Mouse (Mus musculus) 416B (cell line): Measurements from ENCODE around the gene Lrrc34.

Source experiments
- DNase-seq: peaks from one replicate; pipeline ENCODE4 v3.0.0; 2011; ENCODE audit warnings: low read depth

Gene Lrrc34

DNA sequence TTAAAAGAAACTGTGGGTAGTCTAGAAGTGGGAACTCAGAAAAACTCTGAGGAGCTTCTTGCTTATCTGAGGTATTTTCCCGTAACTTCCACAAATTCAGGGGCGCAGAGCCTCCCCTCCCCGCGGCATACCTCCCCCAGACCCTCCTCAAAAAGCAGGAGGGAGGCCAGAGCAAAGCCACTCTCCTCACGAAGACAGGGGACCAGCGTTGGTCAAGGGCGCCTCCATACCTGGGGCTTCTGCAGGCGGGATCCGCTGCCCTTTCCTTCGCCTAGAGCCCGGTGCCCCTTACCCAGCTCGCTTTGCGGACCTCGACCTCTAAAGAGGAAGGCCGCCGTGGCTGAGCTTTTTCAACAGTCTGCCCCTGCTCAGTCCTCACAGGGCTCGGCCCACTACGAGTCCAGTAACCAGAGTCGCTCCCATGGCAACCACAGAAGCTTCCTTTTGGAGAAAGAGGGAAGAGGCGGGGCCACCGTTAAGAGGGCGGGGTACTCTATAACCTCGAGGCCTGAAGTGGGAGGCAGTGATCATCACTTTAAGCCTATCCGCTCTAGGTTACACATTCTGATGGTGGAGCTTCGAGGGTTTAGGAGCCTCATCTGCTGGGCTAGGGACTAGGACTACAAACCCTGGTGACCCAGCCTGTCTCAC lies at the start of gene Lrrc34:
Gene Lrrc34, minus strand, starts transcription at position 430 of the 651 bp plus-strand sequence.
- peak; percentile 11 for DNase-seq

DNA sequence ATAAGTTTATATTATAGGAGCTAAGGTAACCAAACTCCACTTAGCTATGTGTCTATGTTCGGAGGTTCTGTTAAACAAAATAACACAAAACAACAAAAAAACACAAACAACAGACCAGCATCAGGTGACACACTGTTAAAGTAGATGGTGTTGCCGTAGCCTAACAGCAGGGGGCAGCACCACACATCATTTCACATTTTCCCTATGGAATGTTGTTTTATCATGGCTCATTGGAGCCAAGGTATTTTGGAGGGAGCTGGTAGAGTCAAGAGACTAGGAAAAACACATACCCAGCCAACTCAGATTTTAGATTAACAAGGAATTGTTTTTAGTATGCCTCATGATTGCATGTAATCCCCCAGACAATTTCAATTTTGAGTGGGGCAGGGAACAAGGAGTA lies 48.7 kb upstream of the Lrrc34 start:
- peak; percentile 12 for DNase-seq

DNA sequence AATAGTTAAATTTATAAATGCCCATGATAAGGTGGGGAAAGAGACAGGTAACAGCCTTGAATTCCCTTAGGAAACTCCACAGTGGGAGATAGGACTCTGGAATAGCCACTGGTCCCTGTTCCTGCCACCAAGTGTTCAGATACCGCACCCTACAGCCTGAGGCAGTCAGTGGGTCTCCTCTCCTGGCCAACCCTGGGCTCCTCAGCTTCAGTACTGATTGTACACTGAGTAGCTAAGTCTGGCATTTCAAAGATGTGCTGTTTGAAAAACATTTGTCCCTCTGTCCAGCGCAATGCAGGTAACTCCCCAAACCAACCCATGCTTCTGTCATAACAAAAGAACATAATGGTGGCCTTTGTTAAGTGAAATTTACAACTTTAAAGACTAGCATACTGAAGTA lies 48.0 kb upstream of the Lrrc34 start:
- DNase-seq = no peak

DNA sequence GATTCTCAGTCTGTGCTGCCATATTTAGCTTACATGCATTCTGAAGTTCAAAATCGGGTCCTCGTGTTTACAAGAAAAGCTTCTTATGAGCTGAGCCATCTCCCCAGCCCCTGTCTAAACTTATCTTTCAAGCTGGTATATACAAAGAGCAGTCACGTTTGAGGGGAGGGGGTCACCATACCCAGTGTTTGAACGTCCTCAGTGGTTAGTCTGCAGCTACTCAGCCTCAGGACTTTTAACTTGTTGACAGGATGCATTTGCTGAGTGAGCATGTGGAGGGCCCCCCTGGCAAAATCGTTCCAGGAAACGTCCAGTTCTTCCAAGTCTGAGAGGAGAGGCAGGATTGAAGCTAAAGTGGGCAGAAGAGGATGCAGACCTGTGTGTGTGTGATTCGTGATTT lies 43.3 kb upstream of the Lrrc34 start:
- DNase-seq = no peak

DNA sequence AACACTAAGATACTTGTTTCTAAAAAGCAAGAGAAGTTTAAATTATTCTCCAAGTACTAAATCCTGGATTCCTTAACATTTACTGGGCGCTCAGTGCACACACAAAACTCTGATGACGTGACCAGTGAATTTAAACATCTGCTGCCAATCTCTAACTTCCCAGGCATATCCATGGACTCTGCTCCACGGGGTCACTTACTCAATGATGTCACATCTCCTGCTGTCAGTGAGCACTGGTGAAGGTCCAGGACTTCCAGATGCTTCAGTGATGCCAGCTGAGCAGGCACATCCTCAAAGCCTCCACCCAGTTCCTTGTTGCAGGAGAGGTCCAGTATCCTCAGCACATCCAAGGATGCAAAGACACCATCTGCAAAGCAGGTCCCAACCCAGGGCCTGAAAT lies 39.5 kb upstream of the Lrrc34 start:
- no peak for DNase-seq

DNA sequence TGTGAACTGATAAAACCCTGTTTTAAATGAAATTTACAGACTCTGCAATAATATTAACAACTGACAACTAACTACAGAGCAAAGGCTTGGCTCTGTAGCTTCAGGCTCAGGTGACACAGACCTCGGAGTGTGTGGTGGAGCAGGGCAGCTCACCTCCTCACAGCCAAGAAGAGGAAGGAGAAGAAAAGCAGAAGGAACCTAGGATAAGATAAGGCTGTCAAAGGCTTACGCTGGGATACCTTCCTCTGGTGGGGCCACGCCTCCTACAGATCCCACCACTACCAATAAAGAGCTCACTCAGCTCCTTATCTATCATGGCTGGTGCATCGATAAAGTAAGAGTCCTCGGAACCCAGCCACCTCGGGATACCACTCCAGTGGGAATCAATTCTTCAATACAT lies 35.5 kb upstream of the Lrrc34 start:
- DNase-seq = no peak

DNA sequence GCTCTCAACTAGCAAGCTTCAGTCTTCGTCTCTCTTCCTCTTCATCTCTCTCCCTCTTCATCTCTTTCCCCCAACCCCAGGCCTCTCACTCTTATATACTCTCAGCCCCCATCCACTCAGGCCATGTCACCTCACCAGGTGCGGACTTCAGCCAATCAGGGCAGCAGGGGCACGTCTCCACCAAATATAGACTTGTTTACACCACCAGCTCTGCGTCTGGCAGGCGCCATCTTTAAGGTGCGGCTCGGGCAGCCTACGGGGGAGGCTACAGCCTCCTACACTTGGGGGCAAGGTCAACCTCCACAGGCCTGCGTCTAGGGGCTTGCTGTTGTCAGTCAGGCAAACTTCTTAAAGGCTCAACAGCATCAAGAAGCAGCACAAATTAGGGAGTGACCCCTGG lies 10.8 kb upstream of the Lrrc34 start:
- DNase-seq = no peak

DNA sequence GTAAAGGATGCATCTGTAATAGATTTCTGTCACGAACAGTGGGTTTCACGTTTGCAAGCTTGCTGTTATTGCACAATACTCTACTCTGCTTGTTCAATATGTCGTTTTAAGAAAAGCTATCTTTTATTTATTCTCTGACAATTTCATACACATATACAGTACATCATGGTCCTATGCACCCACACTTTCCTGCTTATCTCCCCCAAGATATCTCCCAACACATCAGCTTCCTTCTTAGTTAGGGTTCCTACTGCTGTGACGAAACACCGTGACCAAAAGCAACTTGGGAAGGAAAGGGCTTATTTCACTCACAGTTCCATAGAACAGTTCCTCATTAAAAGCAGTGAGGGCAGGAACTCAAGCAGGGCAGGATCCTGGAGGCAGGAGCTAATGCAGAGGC lies 8.3 kb upstream of the Lrrc34 start:
- DNase-seq = peak; percentile 15

DNA sequence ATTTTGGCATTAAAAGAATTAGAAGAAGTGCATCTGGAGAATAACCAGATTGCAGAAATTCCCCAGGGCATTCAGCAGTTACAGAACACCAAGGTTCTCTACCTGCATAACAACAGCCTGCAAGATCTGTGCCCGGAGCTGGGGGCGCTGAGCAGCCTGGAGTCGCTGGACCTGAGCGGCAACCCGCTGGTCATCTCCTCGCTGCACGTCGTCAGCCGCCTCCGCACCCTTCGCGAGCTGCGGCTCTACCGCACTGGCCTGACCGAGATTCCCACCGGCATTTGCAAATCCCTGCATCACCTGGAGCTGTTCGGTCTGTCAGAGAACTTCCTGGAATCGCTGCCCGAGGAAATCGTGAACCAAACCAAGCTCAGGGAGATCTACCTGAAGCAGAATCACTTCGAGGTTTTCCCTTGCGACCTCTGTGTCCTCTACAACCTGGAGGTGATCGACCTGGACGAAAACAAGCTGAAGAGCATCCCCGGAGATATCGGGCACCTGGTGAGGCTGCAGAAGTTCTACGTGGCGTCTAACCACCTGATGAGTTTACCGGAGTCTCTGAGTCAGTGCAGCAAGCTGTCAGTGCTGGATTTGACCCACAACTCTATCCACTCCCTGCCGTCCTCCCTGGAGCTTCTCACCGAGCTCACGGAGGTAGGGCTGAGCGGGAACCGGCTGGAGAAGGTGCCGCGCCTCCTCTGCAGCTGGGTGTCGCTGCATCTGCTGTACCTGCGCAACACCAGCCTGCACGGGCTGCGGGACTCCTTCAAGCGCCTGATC lies 2.6 kb upstream of the Lrrc34 start:
- no peak for DNase-seq

DNA sequence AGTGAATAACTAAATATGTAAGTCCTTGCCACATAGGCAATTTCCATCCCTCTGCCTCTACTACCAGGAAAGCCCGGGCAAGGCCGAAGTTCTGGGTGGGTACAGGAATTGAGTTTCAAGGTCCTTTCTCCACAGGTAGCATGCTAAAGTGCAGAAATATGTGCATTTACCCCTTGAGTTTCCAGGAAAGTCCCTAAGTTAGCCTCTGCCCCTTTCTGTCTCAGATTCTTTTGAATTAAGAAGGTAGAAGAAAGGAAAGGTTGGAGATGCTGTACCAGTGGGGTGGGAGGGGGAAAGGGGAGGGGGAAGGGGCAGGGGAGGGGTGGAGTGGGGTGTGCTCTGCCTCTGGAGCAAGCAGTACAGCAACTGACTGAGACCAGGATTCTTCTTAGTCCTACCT lies 797 bp upstream of the Lrrc34 start:
- DNase-seq = no peak

DNA sequence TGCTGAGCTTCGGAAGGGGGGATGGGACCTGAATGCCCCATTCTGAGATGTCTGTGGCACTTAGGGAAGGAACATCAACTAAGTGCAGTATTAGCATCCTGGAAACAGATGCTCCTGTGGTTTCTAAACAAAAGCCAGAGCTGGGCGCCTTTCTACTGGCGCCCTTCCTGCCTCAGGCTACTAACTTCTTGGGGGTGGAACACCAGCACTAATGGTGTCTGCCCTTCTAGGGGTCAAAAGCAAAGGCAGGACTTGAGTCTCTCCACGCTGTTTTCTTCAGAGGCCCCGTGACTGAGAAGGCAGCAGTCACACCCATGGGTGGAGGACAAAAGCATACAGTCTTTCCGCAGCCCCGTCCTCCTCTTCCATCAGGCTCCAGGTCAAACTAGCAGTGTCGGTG lies 908 bp downstream of the Lrrc34 start:
- no peak for DNase-seq

DNA sequence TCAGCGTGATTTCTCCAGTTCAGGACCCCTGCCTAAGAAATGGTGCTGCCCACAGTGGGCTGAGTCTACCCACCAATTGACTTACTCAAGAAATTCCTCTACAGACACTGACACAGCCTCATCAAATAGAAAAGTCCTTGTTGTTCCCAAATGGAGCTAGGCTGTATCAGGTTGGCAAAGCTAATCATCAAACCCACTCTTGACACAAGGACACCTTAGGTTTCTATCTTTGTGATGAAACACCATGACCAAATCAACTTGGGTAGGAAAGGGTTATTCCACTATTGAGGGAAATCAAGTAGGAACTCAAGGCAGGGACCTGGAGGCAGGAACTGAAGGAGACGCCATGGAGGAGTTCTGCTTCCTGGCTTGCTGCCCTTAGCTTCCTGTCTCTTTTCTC lies 3.5 kb downstream of the Lrrc34 start, which contains the start of gene Lrriq4:
Gene Lrriq4, plus strand, starts transcription at position 301 of the 400 bp plus-strand sequence.
- no peak for DNase-seq

DNA sequence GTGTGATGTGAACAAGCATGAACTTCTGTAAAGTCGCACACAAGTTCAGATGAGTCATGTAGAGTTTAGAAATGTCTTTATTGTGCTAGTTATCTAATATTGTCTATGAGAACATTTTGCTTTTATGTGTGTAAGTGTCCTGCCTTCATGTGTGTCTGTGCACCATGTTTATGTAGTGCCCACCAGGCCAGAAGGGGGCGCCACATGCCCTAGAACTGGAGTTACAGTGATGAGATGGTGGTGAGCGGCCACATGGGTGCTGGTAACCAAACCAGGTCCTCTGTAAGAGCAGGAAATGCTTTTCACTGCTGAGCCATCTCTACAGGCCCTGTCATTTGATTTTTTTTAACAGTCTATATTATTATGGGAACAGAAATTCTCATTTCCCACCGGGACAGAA lies 12.0 kb downstream of the Lrrc34 start:
- DNase-seq = no peak

DNA sequence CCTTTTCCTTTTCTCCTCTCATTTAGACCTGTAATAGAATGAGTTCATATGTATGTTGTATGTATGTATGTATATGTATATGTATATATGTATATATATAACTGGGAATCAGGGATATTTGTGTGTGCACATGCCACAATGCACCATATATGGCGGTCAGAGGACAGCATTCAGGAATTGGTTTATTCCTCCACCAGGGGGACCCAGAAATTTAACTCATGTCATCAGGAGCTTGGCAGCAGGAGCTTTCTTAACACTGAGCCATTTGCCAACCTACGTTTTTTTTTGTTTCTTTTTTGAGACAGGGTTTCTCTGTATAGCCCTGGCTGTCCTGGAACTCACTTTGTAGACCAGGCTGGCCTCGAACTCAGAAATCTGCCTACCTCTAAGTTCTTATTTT lies 14.0 kb downstream of the Lrrc34 start:
- peak; percentile 59 for DNase-seq

DNA sequence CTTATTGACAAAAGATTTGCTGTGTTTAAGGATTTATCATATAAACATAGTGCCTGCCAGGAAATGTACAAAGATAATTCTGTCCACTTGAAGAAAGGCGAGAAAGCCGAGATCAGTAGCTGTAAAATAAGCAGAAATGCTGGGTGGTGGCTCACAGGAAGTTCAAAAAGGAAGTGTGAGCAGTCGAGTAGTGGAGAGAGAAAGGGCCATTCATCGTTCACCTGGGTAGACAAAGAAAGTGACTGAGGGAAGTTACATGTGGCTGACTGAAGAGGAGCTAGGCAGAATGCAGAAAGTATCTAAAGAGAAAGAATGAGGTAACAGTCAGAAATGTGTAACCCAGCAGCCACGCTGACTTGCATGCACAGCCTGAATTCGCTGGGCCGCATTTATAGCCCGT lies 27.5 kb downstream of the Lrrc34 start:
- DNase-seq = peak; percentile 16

DNA sequence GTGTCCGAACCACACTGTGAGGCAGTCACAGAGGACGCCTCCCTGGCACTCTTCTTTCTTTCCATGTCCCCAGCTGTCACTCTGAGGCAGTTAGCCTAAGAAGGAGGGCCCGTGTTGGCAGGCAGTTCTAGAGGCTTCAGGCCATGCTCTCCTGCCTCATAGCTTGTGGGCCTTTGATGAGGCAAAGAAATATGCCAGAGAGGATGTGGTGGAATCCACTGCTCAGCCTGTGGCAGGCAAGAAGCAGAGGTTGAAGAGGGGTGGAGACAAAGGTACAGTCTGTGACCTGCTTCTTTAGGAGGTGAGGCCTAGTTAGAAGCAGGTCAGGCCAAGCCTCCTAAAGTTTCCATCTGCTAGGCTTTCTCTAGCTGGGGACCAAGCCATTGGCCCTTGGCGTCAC lies 36.7 kb downstream of the Lrrc34 start:
- DNase-seq = no peak

DNA sequence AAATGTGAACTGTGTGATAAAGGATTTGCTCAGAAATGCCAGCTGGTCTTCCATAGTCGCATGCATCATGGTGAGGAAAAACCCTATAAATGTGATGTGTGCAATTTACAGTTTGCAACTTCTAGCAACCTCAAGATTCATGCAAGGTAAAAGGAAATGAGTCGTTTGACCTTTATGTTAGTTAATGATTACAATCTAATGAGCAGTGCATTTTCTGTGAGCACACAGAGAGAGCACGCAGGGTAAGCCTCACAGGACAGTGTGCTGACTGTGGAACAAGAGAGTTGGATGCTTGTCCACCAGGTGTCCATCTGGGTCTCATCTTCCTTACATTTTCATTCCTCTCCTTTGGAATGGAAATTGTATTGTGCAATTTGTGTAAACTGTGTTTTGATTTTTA lies 38.7 kb downstream of the Lrrc34 start:
- peak; percentile 35 for DNase-seq

DNA sequence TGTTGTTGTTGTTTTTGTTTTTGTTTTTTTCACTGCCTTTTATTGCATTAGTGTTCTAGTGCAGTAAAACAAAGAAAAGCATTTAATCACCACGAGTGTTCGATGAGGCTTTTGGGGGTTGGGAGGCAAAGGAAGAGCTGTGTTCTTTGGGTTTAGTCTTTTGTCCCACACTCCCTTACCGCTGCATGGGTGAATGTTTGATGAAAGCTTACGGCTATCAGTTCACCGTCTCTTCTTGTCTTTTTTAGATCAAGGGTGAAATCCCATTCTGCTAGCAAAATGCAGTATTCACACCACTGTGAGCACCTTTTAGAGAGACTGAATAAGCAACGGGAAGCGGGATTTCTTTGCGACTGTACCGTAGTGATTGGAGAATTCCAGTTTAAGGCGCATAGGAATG lies 44.4 kb downstream of the Lrrc34 start:
- no peak for DNase-seq

DNA sequence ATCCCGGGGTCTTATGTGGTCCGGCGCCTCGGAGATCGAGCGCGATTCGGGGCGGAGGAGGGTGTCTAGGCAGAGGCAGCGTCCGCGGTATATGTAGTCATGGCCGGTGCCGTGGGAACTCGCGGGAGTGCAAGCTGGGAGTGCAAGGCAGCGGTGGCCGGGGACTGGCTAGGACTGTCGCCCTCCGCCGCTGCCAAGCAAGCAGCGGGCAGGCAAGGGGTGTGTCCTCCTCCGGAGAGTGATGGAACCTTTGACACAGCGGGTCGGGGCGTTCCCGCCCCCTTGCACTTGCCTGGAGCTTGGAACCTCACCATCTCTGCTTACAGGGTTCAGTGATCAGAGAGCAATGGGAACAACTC lies 45.0 kb downstream of the Lrrc34 start:
- peak; percentile 86 for DNase-seq

DNA sequence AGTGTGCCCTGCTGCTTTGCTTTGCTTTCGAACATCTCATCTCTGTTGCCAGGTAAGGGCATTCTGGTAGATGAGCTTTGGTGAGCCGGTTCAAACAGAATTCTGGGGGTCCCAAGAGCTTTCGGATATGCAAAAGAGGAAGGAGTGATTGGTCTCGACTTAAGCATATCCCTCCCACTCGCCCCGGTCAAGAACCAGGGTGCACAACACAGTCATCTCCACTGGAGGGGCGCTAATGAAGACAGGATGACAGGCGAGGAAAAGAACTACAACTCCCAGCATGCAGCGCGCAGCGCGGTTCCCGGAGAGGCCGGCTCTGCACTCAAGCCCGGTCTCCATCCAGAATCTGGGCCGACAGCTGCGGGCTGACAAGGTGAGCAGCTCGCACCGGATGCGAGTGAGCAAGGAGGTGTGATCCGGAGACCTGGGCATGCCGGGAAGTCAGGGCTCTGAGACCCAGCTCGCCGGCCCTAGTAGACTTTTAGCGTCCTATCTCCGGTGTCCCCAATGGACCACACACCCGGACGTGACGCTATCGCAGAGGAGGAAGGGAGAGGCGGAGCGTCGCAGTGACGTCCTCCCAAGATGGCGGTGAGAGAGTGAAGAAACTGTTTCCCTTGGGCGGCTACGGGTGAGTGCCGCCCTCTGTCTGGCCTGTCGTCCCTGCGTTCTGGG lies 45.5 kb downstream of the Lrrc34 start, which contains the start of gene Mynn:
Gene Mynn, plus strand, starts transcription at position 1 of the 675 bp plus-strand sequence.
- DNase-seq = peak; percentile 98

DNA sequence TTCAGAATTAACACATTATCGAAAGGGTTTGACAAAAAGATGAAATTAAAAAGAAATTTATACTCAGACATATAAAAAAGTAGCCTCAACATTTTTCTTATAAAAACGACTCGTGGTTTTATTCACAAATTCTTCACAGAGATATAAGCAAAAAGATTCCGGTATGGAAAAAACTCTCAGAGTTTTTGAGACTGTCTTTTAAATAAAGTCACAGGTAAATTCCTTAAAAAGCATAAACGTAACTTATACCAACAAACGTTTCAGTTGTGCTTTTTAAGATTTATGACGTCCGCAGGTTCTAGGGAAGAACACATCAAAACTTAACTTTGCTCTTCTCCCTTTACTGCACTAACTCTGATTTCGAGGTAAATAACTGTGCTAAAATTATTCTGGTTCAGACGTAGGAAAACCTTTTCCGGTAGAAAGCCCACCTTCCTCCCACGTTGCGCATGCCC lies 46.0 kb downstream of the Lrrc34 start:
- no peak for DNase-seq

DNA sequence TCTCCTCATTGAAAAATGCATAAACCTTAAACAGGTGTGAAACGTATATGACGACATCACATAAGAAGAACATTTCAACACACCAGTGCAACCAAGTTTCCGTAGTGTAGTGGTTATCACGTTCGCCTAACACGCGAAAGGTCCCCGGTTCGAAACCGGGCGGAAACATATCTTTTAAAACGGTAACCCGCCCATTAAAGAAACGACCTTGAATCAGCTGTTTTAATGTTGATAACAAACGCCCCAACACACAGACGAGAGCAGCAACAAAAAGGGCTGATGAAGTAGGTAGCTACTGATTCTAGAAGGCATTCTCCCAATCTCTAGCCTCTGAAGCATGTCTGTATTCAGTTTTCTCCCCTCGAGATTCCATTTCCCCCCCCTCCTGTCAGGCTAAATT lies 46.5 kb downstream of the Lrrc34 start:
- peak; percentile 95 for DNase-seq

DNA sequence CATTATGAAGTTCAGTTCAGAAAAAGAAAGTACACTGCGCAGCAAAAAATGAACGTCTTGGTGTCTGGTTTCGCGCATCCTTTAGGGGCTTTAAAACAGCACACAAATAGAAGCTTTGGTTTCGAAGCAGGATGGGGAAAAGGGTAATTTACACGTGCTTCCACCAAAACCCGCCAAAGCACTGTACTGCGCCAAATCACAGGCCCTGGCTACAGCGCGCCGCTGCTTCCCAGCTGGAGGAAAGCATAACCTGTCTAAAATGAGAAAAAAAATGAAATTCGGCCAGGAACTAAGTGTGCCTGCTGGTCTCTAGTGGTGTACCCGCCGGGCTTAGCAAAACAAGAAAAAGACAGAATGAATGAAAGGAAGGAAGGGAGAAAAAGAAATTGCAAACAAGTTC lies 47.0 kb downstream of the Lrrc34 start:
- no peak for DNase-seq
